Mouse (Mus musculus) CH12.LX (cell line): ENCODE measurements at regions not wholly inside any gene's neighbourhood (a gene's known extent, or its start where the extent isn't known, plus 50 kb on each side); places are given as distances from the start of the nearest gene placed in this dataset.

Source experiments
- CHD1 ChIP-seq: IDR thresholded peaks from 2 replicates; pipeline ENCODE4 v1.6.1; 2012; ENCODE audit warnings: low read depth, low read length, improper control_type of control experiment, inconsistent platforms
- CTCF ChIP-seq, 2 experiments: IDR thresholded peaks in 1 of 2; conservative IDR thresholded peaks in 1 of 2; 2 replicates each; pipeline ENCODE4 v1.5.1; 2011 to 2012; ENCODE audit warnings: low read depth in 2 of 2, low read length in 2 of 2, improper control_type of control experiment in 1 of 2, inconsistent platforms in 1 of 2, mild to moderate bottlenecking in 1 of 2, moderate library complexity in 1 of 2
- ELF1 ChIP-seq: IDR thresholded peaks from 2 replicates; pipeline ENCODE4 v1.6.1; 2014; ENCODE audit warnings: low read depth, mild to moderate bottlenecking, inconsistent platforms, low read length, improper control_type of control experiment
- EP300 ChIP-seq: IDR thresholded peaks from 2 replicates; pipeline ENCODE4 v1.6.1; 2011; ENCODE audit warnings: low read length, improper control_type of control experiment
- JUN ChIP-seq: IDR thresholded peaks from 2 replicates; pipeline ENCODE4 v1.6.1; 2011; ENCODE audit warnings: low read depth, mild to moderate bottlenecking, low read length, improper control_type of control experiment, moderate library complexity; ENCODE audit not compliant: insufficient read depth
- MAX ChIP-seq: IDR thresholded peaks from 2 replicates; pipeline ENCODE4 v1.6.1; 2011; ENCODE audit warnings: low read length, improper control_type of control experiment
- MAZ ChIP-seq: IDR thresholded peaks from 2 replicates; pipeline ENCODE4 v1.6.1; 2012; ENCODE audit warnings: low read depth, mild to moderate bottlenecking, inconsistent platforms, low read length, improper control_type of control experiment, moderate library complexity
- POLR2A ChIP-seq: IDR thresholded peaks from 2 replicates; pipeline ENCODE4 v1.6.1; 2011; ENCODE audit warnings: low read depth, mild to moderate bottlenecking, improper control_type of control experiment, low read length
- POLR2AphosphoS2 ChIP-seq: IDR thresholded peaks from 2 replicates; pipeline ENCODE4 v1.6.1; 2011; ENCODE audit warnings: low read depth, low read length, improper control_type of control experiment
- TBP ChIP-seq: conservative IDR thresholded peaks from 2 replicates; pipeline ENCODE4 v1.6.1; 2011; ENCODE audit warnings: low read depth, low read length, improper control_type of control experiment
- USF1 ChIP-seq: IDR thresholded peaks from 2 replicates; pipeline ENCODE4 v1.6.1; 2014; ENCODE audit warnings: low read depth, mild to moderate bottlenecking, inconsistent platforms, low read length, improper control_type of control experiment
- USF2 ChIP-seq: conservative IDR thresholded peaks from 2 replicates; pipeline ENCODE4 v1.6.1; 2011; ENCODE audit warnings: low read depth, low read length, improper control_type of control experiment
- ZC3H11A ChIP-seq: IDR thresholded peaks from 2 replicates; pipeline ENCODE4 v1.6.1; 2012; ENCODE audit warnings: low read depth, mild to moderate bottlenecking, inconsistent platforms, low read length, improper control_type of control experiment
- ZMIZ1 ChIP-seq: IDR thresholded peaks from 2 replicates; pipeline ENCODE4 v1.6.1; 2012; ENCODE audit warnings: low read depth, mild to moderate bottlenecking, inconsistent platforms, low read length, improper control_type of control experiment

GRCm38 (mm10) chr10:96847433-96848165 lies 230.8 kb downstream of the Btg1 start:
- TF ChIP-seq CTCF (conservative IDR thresholded peaks at IDR 0.05 in 1 of 2, IDR thresholded peaks at IDR 0.05 in 1 of 2; ENCODE audit: low read depth in 2 of 2, low read length in 2 of 2) (no peak), EP300 (no peak), POLR2A (no peak), MAZ (no peak), POLR2AphosphoS2 (no peak), ELF1 (no peak), JUN (no peak), ZC3H11A (no peak), TBP (no peak), CHD1 (no peak), ZMIZ1 (no peak), USF1 (no peak), MAX (no peak), USF2 (no peak)
